Mouse (Mus musculus): ENCODE data around the gene Prdm2. TPM values are rescaled to one million over a fixed set of nuclear protein-coding genes. Genes with fewer than 3 reads are reported as not detected.

The Prdm2 gene
- polyA plus RNA-seq, 1 experiment: 12.1 TPM

GRCm38 (mm10) chr4:143154571-143154970 lies 58.2 kb downstream of the Prdm2 start:
- DNase-seq (ENCODE audit: low spot score): no peak

- DNase-seq (ENCODE audit: low spot score): no peak
These were observed 60.2 kb downstream of the Prdm2 start for GRCm38 (mm10) chr4:143152634-143153033.

- DNase-seq (ENCODE audit: low spot score): no peak
These were observed 61.5 kb downstream of the Prdm2 start for GRCm38 (mm10) chr4:143151267-143151666.

- DNase-seq (ENCODE audit: low spot score): no peak
These were observed 65.1 kb downstream of the Prdm2 start for GRCm38 (mm10) chr4:143147666-143148065.

GRCm38 (mm10) chr4:143143615-143144014 lies 69.2 kb downstream of the Prdm2 start:
- no peak for DNase-seq (ENCODE audit: low spot score)

GRCm38 (mm10) chr4:143141645-143142259 lies 71.0 kb downstream of the Prdm2 start:
- DNase-seq (ENCODE audit: low spot score): no peak

GRCm38 (mm10) chr4:143140940-143141339 lies 71.9 kb downstream of the Prdm2 start:
- no peak for DNase-seq (ENCODE audit: low spot score)

GRCm38 (mm10) chr4:143132433-143132832 lies 80.4 kb downstream of the Prdm2 start:
- no peak for DNase-seq (ENCODE audit: low spot score)

GRCm38 (mm10) chr4:143130441-143130840 lies 82.4 kb downstream of the Prdm2 start:
- no peak for DNase-seq (ENCODE audit: low spot score)

GRCm38 (mm10) chr4:143129261-143129760 lies 83.5 kb downstream of the Prdm2 start:
- no peak for DNase-seq (ENCODE audit: low spot score)

GRCm38 (mm10) chr4:143127171-143127570 lies 85.6 kb downstream of the Prdm2 start:
- DNase-seq (ENCODE audit: low spot score): no peak

- DNase-seq (ENCODE audit: low spot score): no peak
These were observed 86.3 kb downstream of the Prdm2 start for GRCm38 (mm10) chr4:143126476-143126875.

GRCm38 (mm10) chr4:143125290-143125689 lies 87.5 kb downstream of the Prdm2 start:
- DNase-seq (ENCODE audit: low spot score): no peak

GRCm38 (mm10) chr4:143123043-143123442 lies 89.8 kb downstream of the Prdm2 start:
- DNase-seq (ENCODE audit: low spot score): no peak

- no peak for DNase-seq (ENCODE audit: low spot score)
These were observed 91.6 kb downstream of the Prdm2 start for GRCm38 (mm10) chr4:143121174-143121573.

GRCm38 (mm10) chr4:143120008-143120407 lies 92.8 kb downstream of the Prdm2 start:
- DNase-seq (ENCODE audit: low spot score): no peak

- DNase-seq (ENCODE audit: low spot score): peak; percentile 44
These were observed 94.0 kb downstream of the Prdm2 start for GRCm38 (mm10) chr4:143118843-143119242.

- DNase-seq (ENCODE audit: low spot score): no peak
These were observed 96.9 kb downstream of the Prdm2 start for GRCm38 (mm10) chr4:143115851-143116250.

GRCm38 (mm10) chr4:143114232-143114979 lies 98.4 kb downstream of the Prdm2 start:
- DNase-seq (ENCODE audit: low spot score): no peak

- DNase-seq (ENCODE audit: low spot score): no peak
These were observed 99.8 kb downstream of the Prdm2 start for GRCm38 (mm10) chr4:143112985-143113384.

- DNase-seq (ENCODE audit: low spot score): no peak
These were observed 100.4 kb downstream of the Prdm2 start for GRCm38 (mm10) chr4:143112439-143112838.

GRCm38 (mm10) chr4:143111872-143112271 lies 100.9 kb downstream of the Prdm2 start:
- no peak for DNase-seq (ENCODE audit: low spot score)

GRCm38 (mm10) chr4:143108552-143108951 lies 104.2 kb downstream of the Prdm2 start:
- DNase-seq (ENCODE audit: low spot score): no peak

Measured in urinary bladder, adult 2 months (tissue).